Mouse (Mus musculus): ENCODE data around the gene Galp.

DNA sequence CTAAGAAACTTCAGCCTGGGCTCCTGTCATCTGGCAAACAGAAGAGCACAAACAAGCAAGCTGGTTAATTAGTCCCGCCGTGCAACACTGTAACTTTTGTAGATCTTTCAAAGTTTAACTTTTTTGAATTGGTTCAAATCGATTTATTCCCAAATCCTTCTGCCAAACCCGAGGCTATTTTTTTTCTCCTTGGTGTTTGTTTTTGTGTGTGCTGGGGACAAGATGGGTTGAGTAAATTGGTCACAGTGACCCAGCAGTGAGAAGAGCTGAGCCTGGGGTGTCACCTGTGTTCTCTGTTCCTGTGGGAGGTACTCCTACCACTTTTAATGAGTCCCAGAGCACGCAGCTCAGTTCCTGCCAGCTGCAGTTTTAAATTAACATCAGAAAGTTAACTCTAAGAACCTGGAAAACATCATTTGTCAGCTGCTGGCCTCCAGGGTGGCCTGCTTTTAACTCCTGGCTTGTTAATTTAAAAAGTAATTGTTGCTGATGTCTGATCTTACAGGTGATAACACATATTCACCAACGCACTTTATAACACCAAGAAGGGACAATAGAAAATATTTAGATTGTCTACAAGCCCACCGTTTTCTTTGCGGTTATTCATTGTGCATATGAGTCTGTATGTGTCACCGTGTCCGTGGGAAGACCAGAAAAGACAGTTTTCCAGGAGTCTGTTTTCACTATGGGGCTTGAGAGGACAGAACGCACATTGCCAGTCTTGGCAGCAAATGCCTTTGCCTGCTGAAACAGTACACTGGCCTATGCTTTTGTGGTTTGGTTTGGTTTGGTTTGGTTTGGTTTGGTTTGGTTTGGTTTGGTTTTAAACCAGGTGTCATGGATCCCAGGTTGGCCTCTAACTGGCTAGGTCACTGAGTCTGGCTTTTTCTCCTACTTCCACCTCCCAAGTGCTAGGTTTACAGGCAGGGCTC, 47.7 kb downstream of the Galp start:
- TF ChIP-seq CTCF (IDR thresholded peaks at IDR 0.05; ENCODE audit: extremely low read depth, insufficient read depth, low read length) (no peak), POLR2A (IDR thresholded peaks at IDR 0.05; ENCODE audit: extremely low read depth, insufficient read depth, low read length) (no peak)

Measured in cortical plate, adult 2 months (tissue).